Mouse (Mus musculus): ENCODE data around the gene Pnmt. TPM values are rescaled to one million over a fixed set of nuclear protein-coding genes. Genes with fewer than 3 reads are reported as not detected.
A peak's percentile ranks its signal among the peaks of the same experiment; 100 is the strongest.

The Pnmt gene
- polyA plus RNA-seq, 1 experiment from 2014 or later = not detected

- Histone ChIP-seq H3K9ac (replicated peaks; ENCODE audit: low read depth, low read length) (no peak overlapping the region), H3K27me3 (ENCODE audit: control insufficient read depth, insufficient read depth, low read length) (peaks cover 48% of the 10 kb centered on the region), H3K4me2 (replicated peaks; ENCODE audit: low read depth, low read length) (peak overlapping the region; percentile 25; the same call in 1 of the 2 replicates), H3K4me3 (ENCODE audit: low read depth, low read length) (no peak overlapping the region), H3K4me1 (ENCODE audit: control insufficient read depth, insufficient read depth, low read length) (peaks cover 13% of the 10 kb centered on the region), H3K9me3 (ENCODE audit: control insufficient read depth, low read depth, low read length) (no peaks in the 10 kb centered on the region), H3K36me3 (ENCODE audit: control insufficient read depth, insufficient read depth, low read length) (no peaks in the 10 kb centered on the region), H3K27ac (ENCODE audit: low read length) (no peak overlapping the region)
- WGBS = 3% methylated on average over 14 of the region's 14 CpGs
- no peak for ATAC-seq (ENCODE audit: insufficient number of reproducible peaks, insufficient read depth, low FRiP score, low read depth)
These were observed 41.0 kb upstream of the Pnmt start for GRCm38 (mm10) chr11:98345253-98345652.

GRCm38 (mm10) chr11:98346168-98346567 lies 40.1 kb upstream of the Pnmt start:
- Histone ChIP-seq H3K4me2 (replicated peaks; ENCODE audit: low read depth, low read length) (no peak overlapping the region), H3K36me3 (ENCODE audit: control insufficient read depth, insufficient read depth, low read length) (no peaks in the 10 kb centered on the region), H3K27ac (ENCODE audit: low read length) (no peak overlapping the region), H3K4me3 (ENCODE audit: low read depth, low read length) (no peak overlapping the region), H3K9me3 (ENCODE audit: control insufficient read depth, low read depth, low read length) (no peaks in the 10 kb centered on the region), H3K27me3 (ENCODE audit: control insufficient read depth, insufficient read depth, low read length) (peaks cover 53% of the 10 kb centered on the region), H3K9ac (replicated peaks; ENCODE audit: low read depth, low read length) (no peak overlapping the region), H3K4me1 (ENCODE audit: control insufficient read depth, insufficient read depth, low read length) (peaks cover 13% of the 10 kb centered on the region)
- WGBS = 13% methylated on average over 9 of the region's 9 CpGs
- no peak for ATAC-seq (ENCODE audit: insufficient number of reproducible peaks, insufficient read depth, low FRiP score, low read depth)

- no peak overlapping the region for H3K4me2 ChIP-seq (replicated peaks; ENCODE audit: low read depth, low read length)
- 7% methylated on average over 12 of the region's 12 CpGs for WGBS
These were observed 38.7 kb upstream of the Pnmt start for GRCm38 (mm10) chr11:98347385-98348082.

GRCm38 (mm10) chr11:98348083-98348961 lies 37.9 kb upstream of the Pnmt start, which contains the start of gene Ppp1r1b:
TSS of gene Ppp1r1b (plus strand) at chr11:98348404.
- 1% methylated on average over 54 of the region's 55 CpGs for WGBS
- H3K9me3 ChIP-seq (ENCODE audit: control insufficient read depth, low read depth, low read length) = no peaks in the 10 kb centered on the region
- peak within 1 kb of the TSS; percentile 86 for H3K4me2 ChIP-seq (replicated peaks; ENCODE audit: low read depth, low read length)
- peak within 1 kb of the TSS; percentile 14; the same call in 1 of the 2 replicates for H3K9ac ChIP-seq (replicated peaks; ENCODE audit: low read depth, low read length)
- peaks cover 53% of the 10 kb centered on the region for H3K27me3 ChIP-seq (ENCODE audit: control insufficient read depth, insufficient read depth, low read length)
- H3K4me1 ChIP-seq (ENCODE audit: control insufficient read depth, insufficient read depth, low read length) = peaks cover 8% of the 10 kb centered on the region; the same call in 1 of the 2 replicates
- H3K27ac ChIP-seq (ENCODE audit: low read length) = no peak within 1 kb of the TSS
- peak; percentile 67 for ATAC-seq (ENCODE audit: insufficient number of reproducible peaks, insufficient read depth, low FRiP score, low read depth)
- H3K36me3 ChIP-seq (ENCODE audit: control insufficient read depth, insufficient read depth, low read length) = no peaks in the 10 kb centered on the region
- H3K4me3 ChIP-seq (ENCODE audit: low read depth, low read length) = peak within 1 kb of the TSS; percentile 50

More at GRCm38 (mm10) chr11:98347385-98348082, 38.7 kb upstream of the Pnmt start:
- no peak for ATAC-seq (ENCODE audit: insufficient number of reproducible peaks, insufficient read depth, low FRiP score, low read depth)
- peaks cover 53% of the 10 kb centered on the region for H3K27me3 ChIP-seq (ENCODE audit: control insufficient read depth, insufficient read depth, low read length)
- H3K4me1 ChIP-seq (ENCODE audit: control insufficient read depth, insufficient read depth, low read length) = peaks cover 8% of the 10 kb centered on the region; the same call in 1 of the 2 replicates
- no peak overlapping the region for H3K9ac ChIP-seq (replicated peaks; ENCODE audit: low read depth, low read length)
- no peak overlapping the region for H3K27ac ChIP-seq (ENCODE audit: low read length)
- no peak overlapping the region for H3K4me3 ChIP-seq (ENCODE audit: low read depth, low read length)
- no peaks in the 10 kb centered on the region for H3K9me3 ChIP-seq (ENCODE audit: control insufficient read depth, low read depth, low read length)
- H3K36me3 ChIP-seq (ENCODE audit: control insufficient read depth, insufficient read depth, low read length) = no peaks in the 10 kb centered on the region

GRCm38 (mm10) chr11:98349308-98349707 lies 36.9 kb upstream of the Pnmt start:
- Histone ChIP-seq H3K27me3 (ENCODE audit: control insufficient read depth, insufficient read depth, low read length) (peaks cover 53% of the 10 kb centered on the region), H3K9ac (replicated peaks; ENCODE audit: low read depth, low read length) (no peak overlapping the region), H3K4me1 (ENCODE audit: control insufficient read depth, insufficient read depth, low read length) (peaks cover 8% of the 10 kb centered on the region; the same call in 1 of the 2 replicates), H3K4me3 (ENCODE audit: low read depth, low read length) (peak overlapping the region; percentile 50; the same call in 1 of the 2 replicates), H3K4me2 (replicated peaks; ENCODE audit: low read depth, low read length) (peak overlapping the region; percentile 86), H3K27ac (ENCODE audit: low read length) (no peak overlapping the region), H3K36me3 (ENCODE audit: control insufficient read depth, insufficient read depth, low read length) (no peaks in the 10 kb centered on the region), H3K9me3 (ENCODE audit: control insufficient read depth, low read depth, low read length) (no peaks in the 10 kb centered on the region)
- WGBS = 6% methylated on average over 9 of the region's 9 CpGs
- ATAC-seq (ENCODE audit: insufficient number of reproducible peaks, insufficient read depth, low FRiP score, low read depth) = no peak

GRCm38 (mm10) chr11:98352272-98352990 lies 33.8 kb upstream of the Pnmt start:
- Histone ChIP-seq H3K4me3 (ENCODE audit: low read depth, low read length) (no peak overlapping the region), H3K36me3 (ENCODE audit: control insufficient read depth, insufficient read depth, low read length) (no peaks in the 10 kb centered on the region), H3K4me2 (replicated peaks; ENCODE audit: low read depth, low read length) (no peak overlapping the region), H3K9me3 (ENCODE audit: control insufficient read depth, low read depth, low read length) (no peaks in the 10 kb centered on the region), H3K9ac (replicated peaks; ENCODE audit: low read depth, low read length) (no peak overlapping the region; the same call in 1 of the 2 replicates), H3K27ac (ENCODE audit: low read length) (no peak overlapping the region), H3K4me1 (ENCODE audit: control insufficient read depth, insufficient read depth, low read length) (peaks cover 21% of the 10 kb centered on the region; the same call in 1 of the 2 replicates), H3K27me3 (ENCODE audit: control insufficient read depth, insufficient read depth, low read length) (peaks cover 38% of the 10 kb centered on the region)
- ATAC-seq (ENCODE audit: insufficient number of reproducible peaks, insufficient read depth, low FRiP score, low read depth) = no peak
- WGBS = 65% methylated on average over 18 of the region's 18 CpGs

GRCm38 (mm10) chr11:98353651-98354211 lies 32.5 kb upstream of the Pnmt start:
- WGBS = 30% methylated on average over 8 of the region's 8 CpGs
- Histone ChIP-seq H3K4me3 (ENCODE audit: low read depth, low read length) (no peak overlapping the region), H3K27ac (ENCODE audit: low read length) (no peak overlapping the region), H3K9me3 (ENCODE audit: control insufficient read depth, low read depth, low read length) (no peaks in the 10 kb centered on the region), H3K4me1 (ENCODE audit: control insufficient read depth, insufficient read depth, low read length) (peaks cover 21% of the 10 kb centered on the region; the same call in 1 of the 2 replicates), H3K36me3 (ENCODE audit: control insufficient read depth, insufficient read depth, low read length) (no peaks in the 10 kb centered on the region), H3K4me2 (replicated peaks; ENCODE audit: low read depth, low read length) (no peak overlapping the region), H3K27me3 (ENCODE audit: control insufficient read depth, insufficient read depth, low read length) (peaks cover 28% of the 10 kb centered on the region), H3K9ac (replicated peaks; ENCODE audit: low read depth, low read length) (no peak overlapping the region)
- ATAC-seq (ENCODE audit: insufficient number of reproducible peaks, insufficient read depth, low FRiP score, low read depth) = no peak

Data from stomach, embryonic 14.5 days (tissue).